Mouse (Mus musculus) forelimb bud, embryonic 11.5 days (tissue): ENCODE measurements at regions not wholly inside any gene's neighbourhood (a gene's known extent, or its start where the extent isn't known, plus 50 kb on each side); places are given as distances from the start of the nearest gene placed in this dataset.

Experiments
- DNase-seq: peaks from one replicate; pipeline ENCODE4 v3.0.0-alpha.2; 2012; ENCODE audit warnings: low read depth, low spot score

DNA sequence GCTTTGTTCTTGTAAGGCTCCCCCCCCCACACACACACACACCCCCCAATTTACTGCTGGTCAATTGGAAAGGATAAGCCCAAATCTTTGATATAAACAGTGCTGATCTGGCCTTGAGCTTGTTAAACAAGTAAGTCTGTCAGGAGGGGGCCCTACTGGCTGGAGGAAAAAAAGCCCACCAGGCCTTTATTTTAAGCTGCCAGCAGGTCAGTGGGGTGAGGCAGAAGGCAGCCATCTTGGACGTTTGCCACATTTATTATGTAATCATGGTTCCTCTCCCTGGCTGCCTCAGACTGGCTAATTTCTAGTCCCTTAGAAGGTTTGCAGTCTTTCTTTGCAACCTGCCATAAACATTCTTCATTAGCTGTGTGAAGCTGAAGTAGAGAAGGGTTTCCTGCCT is 75.9 kb upstream of the Med14 start:
- no peak for DNase-seq

DNA sequence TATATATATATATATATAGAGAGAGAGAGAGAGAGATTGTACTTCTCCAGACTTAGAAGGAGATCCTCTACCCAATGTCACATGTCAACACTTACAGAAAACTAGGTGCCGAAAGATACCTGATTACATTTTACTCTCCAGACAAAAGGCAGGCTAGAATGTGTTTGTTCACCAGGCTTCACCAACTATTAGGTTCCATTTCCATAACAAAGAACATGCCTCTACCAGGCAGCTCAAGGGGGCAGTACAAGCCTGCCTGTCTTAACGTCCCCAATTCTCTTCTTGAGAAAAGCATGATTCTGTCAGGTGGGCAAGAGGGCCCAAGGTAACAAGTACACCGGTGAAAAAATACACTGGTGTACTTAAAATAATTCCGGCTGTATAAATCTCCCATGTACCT is 72.8 kb upstream of the Med14 start:
- DNase-seq, result no peak

DNA sequence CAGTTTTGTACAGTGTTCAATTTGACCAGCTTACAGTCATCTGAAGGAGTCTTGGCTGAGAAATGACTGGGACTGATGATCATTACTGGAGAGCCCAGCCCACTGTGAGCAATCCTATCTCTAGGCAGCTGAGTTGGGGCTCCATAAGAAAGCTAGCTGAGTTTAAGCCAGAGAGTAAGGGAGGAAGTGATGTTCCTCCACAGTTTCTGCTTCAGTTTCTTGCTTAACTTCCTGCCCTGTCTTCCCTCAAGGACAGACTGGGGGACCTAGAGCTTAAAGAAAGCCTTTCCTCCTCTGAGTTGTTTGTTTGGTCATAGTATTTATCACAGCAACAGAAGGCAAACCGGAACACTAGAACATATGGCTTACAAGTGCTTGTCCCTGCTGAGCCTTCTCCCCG is 70.8 kb upstream of the Med14 start:
- no peak for DNase-seq

DNA sequence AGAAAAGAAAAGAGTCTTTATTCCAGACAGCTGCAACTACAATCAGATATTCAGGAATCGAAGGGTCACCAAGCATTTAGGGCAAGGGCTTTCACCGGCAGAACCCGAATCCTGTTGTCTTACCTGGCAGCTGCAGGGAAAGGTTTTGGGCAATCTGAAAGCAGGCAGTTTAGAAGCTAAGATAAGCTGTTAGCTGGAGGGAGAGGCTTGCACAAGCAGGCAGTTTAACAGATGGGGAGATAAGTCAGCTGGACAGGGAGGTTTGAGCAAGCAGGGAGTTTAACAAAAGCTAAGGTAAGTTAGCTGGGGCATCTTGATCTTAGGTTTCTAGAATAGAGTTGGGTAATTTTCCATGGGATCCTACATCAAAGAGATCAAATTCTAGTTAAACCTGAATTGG is 67.3 kb upstream of the Med14 start:
- no peak for DNase-seq

DNA sequence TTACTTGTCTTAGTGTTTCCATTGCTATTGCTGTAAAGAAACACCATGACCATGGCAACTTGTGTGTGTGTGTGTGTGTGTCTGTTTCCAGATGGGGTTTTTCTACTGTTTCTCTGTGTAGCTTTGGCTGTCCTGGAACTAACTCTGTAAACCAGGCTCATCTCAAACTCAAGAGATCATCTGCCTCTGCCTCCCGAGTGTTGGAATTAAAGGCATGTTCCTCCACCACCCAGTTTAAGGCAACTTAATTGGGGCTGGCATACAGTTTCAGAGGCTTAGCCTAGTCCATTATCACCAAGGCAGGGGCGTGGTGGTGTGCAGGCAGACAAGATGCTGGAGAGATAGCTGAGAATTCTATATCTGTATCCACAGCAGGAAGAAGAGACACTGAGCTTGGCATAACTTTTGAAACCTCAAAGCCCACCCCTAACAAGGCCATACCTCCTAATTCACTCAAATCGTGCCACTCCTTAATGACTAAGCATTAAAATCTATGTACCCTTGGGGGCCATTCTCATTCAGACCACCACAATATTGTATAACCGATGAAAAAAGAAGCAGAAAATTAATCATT is 65.5 kb upstream of the Med14 start:
- no peak for DNase-seq

DNA sequence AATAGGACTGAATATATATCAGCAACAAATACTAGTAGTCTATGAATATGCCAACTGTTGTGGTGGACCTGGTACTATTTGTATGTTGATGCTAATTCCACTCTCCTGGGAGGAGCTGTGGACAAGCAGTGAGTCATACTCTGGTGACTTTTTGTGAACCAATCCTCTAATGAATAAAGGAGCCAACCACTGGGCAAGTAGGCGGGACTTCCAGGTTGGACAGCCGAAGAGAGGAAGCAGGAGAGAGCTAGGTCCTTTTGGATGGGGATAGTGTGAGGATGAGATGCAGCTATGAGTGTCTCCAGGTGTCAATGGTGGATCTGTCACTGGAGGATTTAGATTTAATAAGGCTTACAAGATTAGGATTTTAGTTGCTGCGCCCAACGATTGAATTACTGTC is 64.8 kb upstream of the Med14 start:
- no peak for DNase-seq

DNA sequence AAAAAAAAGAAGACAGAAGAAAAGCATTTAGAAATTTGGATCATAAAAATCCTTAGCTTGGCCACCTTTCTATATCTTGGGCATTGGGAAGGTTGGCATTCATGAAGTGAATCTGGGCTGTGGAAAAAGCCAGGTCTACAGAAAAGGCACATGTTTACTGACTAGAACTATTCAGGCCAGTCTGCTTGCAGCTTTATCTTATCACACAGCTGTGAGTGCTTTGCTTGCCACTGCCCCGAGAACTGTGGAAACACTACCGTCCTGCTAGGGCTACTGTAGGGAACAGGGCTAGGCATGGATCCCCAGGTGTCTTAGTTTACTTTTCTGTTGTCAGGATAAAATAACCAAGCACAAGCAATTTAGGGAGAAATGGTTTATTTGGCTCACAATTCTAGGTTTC is 63.4 kb upstream of the Med14 start:
- DNase-seq, result no peak

DNA sequence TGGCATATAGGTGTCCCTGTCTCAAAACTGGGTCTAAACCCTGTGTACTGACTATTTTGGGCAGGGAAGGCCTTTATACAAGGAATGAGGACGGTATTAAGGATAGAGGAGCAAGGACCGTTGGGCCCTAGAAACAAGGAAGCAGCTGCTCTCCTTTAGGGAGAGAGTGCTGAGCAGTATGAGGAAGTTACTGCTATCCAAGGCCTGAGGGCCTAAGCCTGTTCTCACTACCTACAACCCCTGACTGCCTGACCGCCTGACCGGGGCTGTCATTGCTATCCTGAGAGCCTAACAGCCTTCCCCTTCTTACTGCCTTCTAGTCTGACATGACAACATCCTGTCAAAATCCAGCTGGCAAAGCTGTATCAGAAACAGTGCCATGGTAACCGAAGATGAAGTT is 62.6 kb upstream of the Med14 start:
- DNase-seq, result no peak

DNA sequence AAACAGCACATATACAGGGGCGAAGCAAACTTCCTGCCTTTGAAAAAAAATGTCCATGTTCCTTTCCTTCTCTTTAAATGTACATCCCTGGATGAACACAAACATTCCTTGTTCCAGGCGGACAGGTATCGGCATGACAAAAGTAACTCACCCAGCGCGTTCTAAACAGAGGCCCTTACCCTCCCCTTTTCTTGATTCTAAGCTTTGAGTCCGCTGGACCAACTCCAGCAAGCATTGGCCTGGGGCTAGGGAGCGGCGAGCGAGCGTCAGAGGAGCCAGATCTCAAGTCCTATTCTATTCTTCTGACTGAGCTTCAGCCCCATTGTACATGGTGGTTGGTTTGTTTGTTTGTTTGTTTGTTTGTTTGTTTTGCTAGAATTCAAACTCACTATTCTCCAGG is 60.9 kb upstream of the Med14 start:
- no peak for DNase-seq

DNA sequence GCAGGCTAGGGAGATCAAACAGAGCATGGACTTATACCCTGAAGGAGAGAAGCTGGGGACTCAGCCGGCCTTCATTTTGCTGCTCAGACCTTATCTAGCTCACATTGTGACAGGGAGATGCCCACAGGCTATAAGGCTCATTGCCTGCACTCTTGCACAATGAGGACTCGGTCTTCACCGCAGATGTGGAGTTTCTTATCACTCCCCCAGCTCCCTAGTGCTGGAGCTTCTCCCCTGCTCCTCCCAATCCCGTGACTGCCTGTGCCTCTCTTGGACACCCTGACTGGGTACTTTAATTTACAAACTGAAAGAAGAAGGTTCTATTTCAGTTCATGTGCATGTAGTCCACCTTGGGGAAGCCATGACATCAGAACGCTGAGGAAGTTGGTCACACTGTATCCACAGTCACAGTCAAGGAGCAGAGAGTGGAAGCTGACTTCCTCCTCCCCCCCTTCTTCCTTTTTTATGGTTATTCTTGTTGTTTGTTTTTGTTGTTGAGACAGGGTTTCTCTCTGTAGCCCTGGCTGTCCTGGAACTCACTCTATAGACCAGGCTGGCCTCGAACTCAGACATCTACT is 51.3 kb upstream of the Med14 start:
- no peak for DNase-seq
